In genomic region chr6:71164394-71164793, GRCm38 (mm10) we compare ENCODE assay signal across 8 mouse cellular contexts. TPM values are rescaled to one million over a fixed set of nuclear protein-coding genes. Genes with fewer than 3 reads are reported as not detected.
DNase-seq lines count a peak whose midpoint lies in the region; ATAC-seq and TF ChIP-seq lines count a peak whose summit lies in the region.

No protein-coding gene starts in this region.

- no peak for TF ChIP-seq CTCF in midbrain, postnatal 0 days (IDR thresholded peaks at IDR 0.05)

- H3K4me3 ChIP-seq in midbrain, embryonic 12.5 days = no peak overlapping the region
- H3K4me3 ChIP-seq in midbrain, postnatal 0 days (ENCODE audit: low read depth, low read length) = no peak overlapping the region
- no peak overlapping the region for H3K4me3 ChIP-seq in liver, embryonic 13.5 days (replicated peaks)

- no peak overlapping the region for H3K4me2 ChIP-seq in midbrain, embryonic 12.5 days (replicated peaks)
- H3K4me2 ChIP-seq in midbrain, postnatal 0 days (ENCODE audit: low read depth, low read length, poor library complexity, severe bottlenecking) = no peak overlapping the region
- no peak overlapping the region for H3K4me2 ChIP-seq in liver, embryonic 13.5 days

- H3K9me3 ChIP-seq in midbrain, embryonic 12.5 days = no peaks in the 10 kb centered on the region
- no peaks in the 10 kb centered on the region for H3K9me3 ChIP-seq in midbrain, postnatal 0 days (ENCODE audit: low read length)
- H3K9me3 ChIP-seq in liver, embryonic 13.5 days (replicated peaks) = no peaks in the 10 kb centered on the region

- no peaks in the 10 kb centered on the region for H3K36me3 ChIP-seq in midbrain, embryonic 12.5 days
- no peaks in the 10 kb centered on the region for H3K36me3 ChIP-seq in midbrain, postnatal 0 days (ENCODE audit: insufficient read depth, low read length)
- H3K36me3 ChIP-seq in liver, embryonic 13.5 days = no peaks in the 10 kb centered on the region

- H3K27me3 ChIP-seq in midbrain, embryonic 12.5 days = no peaks in the 10 kb centered on the region
- H3K27me3 ChIP-seq in midbrain, postnatal 0 days (ENCODE audit: insufficient read depth, low read length) = no peaks in the 10 kb centered on the region
- H3K27me3 ChIP-seq in liver, embryonic 13.5 days = no peaks in the 10 kb centered on the region

- no peak overlapping the region for H3K27ac ChIP-seq in midbrain, embryonic 12.5 days (replicated peaks)
- no peak overlapping the region for H3K27ac ChIP-seq in midbrain, postnatal 0 days (ENCODE audit: low read depth, low read length)
- H3K27ac ChIP-seq in liver, embryonic 13.5 days = no peak overlapping the region

- 0 out of 2 replicates have a peak, but pooled peaks have one; percentile 34 for ATAC-seq in midbrain, embryonic 12.5 days (ENCODE audit: low FRiP score, low read depth)
- ATAC-seq in midbrain, postnatal 0 days (ENCODE audit: low FRiP score) = no peak
- peak; percentile 62 for ATAC-seq in liver, embryonic 13.5 days (ENCODE audit: low read depth)

- WGBS in midbrain, embryonic 12.5 days = 30% methylated on average over 6 of the region's 6 CpGs
- WGBS in midbrain, postnatal 0 days = 41% methylated on average over 6 of the region's 6 CpGs
- 29% methylated on average over 6 of the region's 6 CpGs for WGBS in liver, embryonic 13.5 days (ENCODE audit: insufficient replicate concordance)

- no peaks in the 10 kb centered on the region for H3K4me1 ChIP-seq in midbrain, embryonic 12.5 days
- no peaks in the 10 kb centered on the region for H3K4me1 ChIP-seq in midbrain, postnatal 0 days (ENCODE audit: insufficient read depth, low read length)
- 0 out of 2 replicates have a peak, but pooled peaks cover 4% of the 10 kb centered on the region for H3K4me1 ChIP-seq in liver, embryonic 13.5 days (replicated peaks)

- H3K9ac ChIP-seq in midbrain, embryonic 12.5 days (replicated peaks) = no peak overlapping the region
- no peak overlapping the region for H3K9ac ChIP-seq in midbrain, postnatal 0 days (replicated peaks; ENCODE audit: low read length, poor library complexity, severe bottlenecking)
- no peak overlapping the region for H3K9ac ChIP-seq in liver, embryonic 13.5 days

- DNase-seq in adrenal gland, postnatal 10 days = peak; percentile 39
- DNase-seq in adrenal gland, postnatal 25 days = no peak
- no peak for DNase-seq in midbrain, postnatal 0 days (ENCODE audit: low spot score)
- no peak for DNase-seq in liver, embryonic 13.5 days
- peak; percentile 73 for DNase-seq in thymus, postnatal 4 days
- DNase-seq in left cerebral cortex, adult 18-20 months (ENCODE audit: low spot score in 2 of 2) = no peak
- no peak for DNase-seq in neural tube, embryonic 10.5 days (ENCODE audit: extremely low spot score, low spot score)

RNA-seq across cellular contexts. Expression of gene Thnsl2, which starts 20.2 kb away (rescaled TPM):
- 10 to 100 TPM; 16.6 to 17.0 TPM for total RNA-seq in adrenal gland, postnatal 10 days (2021)
- 15.9 and 22.8 TPM in 2 replicates for total RNA-seq in adrenal gland, postnatal 25 days (2021)
- polyA plus RNA-seq in midbrain, embryonic 12.5 days (2016; fragmentation: Nextera tagmentation; extraction: Ambion mirVana) = 3.4 and 3.9 TPM in 2 replicates
- total RNA-seq in midbrain, postnatal 0 days (2014; rRNA removed) = 3.7 and 7.3 TPM in 2 replicates
- 4.9 and 5.4 TPM in 2 replicates for polyA plus RNA-seq in midbrain, postnatal 0 days (2015; fragmentation: Nextera tagmentation; extraction: Ambion mirVana)
- 7.3 and 8.1 TPM in 2 replicates for polyA plus RNA-seq in liver, embryonic 13.5 days (2015; fragmentation: Nextera tagmentation; extraction: Ambion mirVana)
- total RNA-seq in left cerebral cortex, adult 18-20 months (2021) = 1 to 10 TPM; 3.8 to 5.6 TPM

RNA-seq across cellular contexts. Expression of gene Fabp1, which starts 35.2 kb away (rescaled TPM):
- 100 to 1,000 TPM; 160 to 453 TPM for total RNA-seq in adrenal gland, postnatal 10 days (2021)
- 55.1 TPM in 1 of 2 replicates, not detected in the other for total RNA-seq in adrenal gland, postnatal 25 days (2021)
- polyA plus RNA-seq in midbrain, embryonic 12.5 days (2016; fragmentation: Nextera tagmentation; extraction: Ambion mirVana) = not detected in 2 replicates
- total RNA-seq in midbrain, postnatal 0 days (2014; rRNA removed) = not detected in 2 replicates
- not detected in 2 replicates for polyA plus RNA-seq in midbrain, postnatal 0 days (2015; fragmentation: Nextera tagmentation; extraction: Ambion mirVana)
- polyA plus RNA-seq in liver, embryonic 13.5 days (2015; fragmentation: Nextera tagmentation; extraction: Ambion mirVana) = 221 and 251 TPM in 2 replicates
- not detected for total RNA-seq in left cerebral cortex, adult 18-20 months (2021)

Comparison
In these comparisons a context has a peak if more than half of its experiments do, and no peak if none do; other contexts are left out.
1. DNase-seq: peak in adrenal gland, postnatal 10 days (single experiment) and thymus, postnatal 4 days (single experiment); none in adrenal gland, postnatal 25 days (single experiment), midbrain, postnatal 0 days (single experiment), liver, embryonic 13.5 days (single experiment), left cerebral cortex, adult 18-20 months (0 of 2) and neural tube, embryonic 10.5 days (single experiment).